Mouse (Mus musculus) ES-Bruce4 (cell line): ENCODE measurements at regions not wholly inside any gene's neighbourhood (a gene's known extent, or its start where the extent isn't known, plus 50 kb on each side); places are given as distances from the start of the nearest gene placed in this dataset.
"Not testable (repeated sequence)": the region's sequence is repeated elsewhere in the genome, so short reads cannot be mapped to it uniquely, and the experiment has no call there.

Source experiments
- H3K27ac ChIP-seq: 2 replicates; pipeline ENCODE4 v1.5.1; 2012; ENCODE audit warnings: low read length, inconsistent platforms; ENCODE audit not compliant: insufficient read depth
- H3K27me3 ChIP-seq: 2 replicates; pipeline ENCODE4 v1.6.1; 2012; ENCODE audit warnings: mild to moderate bottlenecking, low read length, inconsistent platforms; ENCODE audit not compliant: control insufficient read depth, poor library complexity, insufficient read depth, severe bottlenecking
- H3K36me3 ChIP-seq: 2 replicates; pipeline ENCODE4 v1.6.1; 2012; ENCODE audit warnings: inconsistent platforms, mild to moderate bottlenecking, low read length, moderate library complexity; ENCODE audit not compliant: control insufficient read depth, poor library complexity, insufficient read depth, severe bottlenecking
- H3K4me1 ChIP-seq: one replicate; pipeline ENCODE4 v1.8.1; 2011; ENCODE audit warnings: low read length; ENCODE audit not compliant: control insufficient read depth, insufficient read depth
- H3K4me3 ChIP-seq: 2 replicates; pipeline ENCODE4 v1.5.1; 2011; ENCODE audit warnings: low read depth, mild to moderate bottlenecking, low read length
- H3K9ac ChIP-seq: 2 replicates; pipeline ENCODE4 v1.6.1; 2012; ENCODE audit warnings: low read depth, mild to moderate bottlenecking, inconsistent platforms; ENCODE audit not compliant: poor library complexity, severe bottlenecking
- H3K9me3 ChIP-seq: replicated peaks from 2 replicates; pipeline ENCODE4 v1.6.1; 2012; ENCODE audit warnings: mild to moderate bottlenecking, low read length, inconsistent platforms; ENCODE audit not compliant: control insufficient read depth, poor library complexity, insufficient read depth, severe bottlenecking
- CTCF ChIP-seq: IDR thresholded peaks from one replicate; pipeline ENCODE4 v1.8.1; 2011; ENCODE audit warnings: low read depth, low read length
- EP300 ChIP-seq: IDR thresholded peaks from 2 replicates; pipeline ENCODE4 v1.6.1; 2011; ENCODE audit warnings: low read depth, low read length; ENCODE audit not compliant: insufficient read depth
- POLR2A ChIP-seq: IDR thresholded peaks from one replicate; pipeline ENCODE4 v1.8.1; 2011; ENCODE audit warnings: low read length; ENCODE audit not compliant: insufficient read depth

DNA sequence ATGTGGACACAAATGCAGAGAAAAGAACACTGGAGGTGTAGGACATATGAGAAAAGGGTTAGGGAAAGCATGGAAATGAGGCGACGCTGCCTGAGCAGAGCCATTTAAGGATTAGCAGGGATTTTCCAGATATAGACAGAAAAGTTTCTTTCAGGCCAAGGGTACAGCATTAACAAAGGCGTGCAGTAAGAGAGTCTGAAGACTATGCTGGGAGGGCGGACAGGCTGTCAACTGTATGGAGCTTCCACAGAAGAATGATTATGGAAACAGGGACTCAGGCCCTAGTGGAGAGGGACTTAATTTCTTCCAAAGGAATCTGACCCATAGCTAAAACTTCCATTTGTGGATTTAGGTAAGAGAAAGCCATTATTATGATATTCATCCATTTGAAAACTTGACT lies 511.3 kb upstream of the Stxbp6 start:
- Histone ChIP-seq H3K36me3 (no peaks in the 10 kb centered on the region), H3K9me3 (no peaks in the 10 kb centered on the region), H3K27ac (no peak overlapping the region), H3K4me3 (no peak overlapping the region), H3K4me1 (no peaks in the 10 kb centered on the region), H3K9ac (no peak overlapping the region), H3K27me3 (no peaks in the 10 kb centered on the region)
- TF ChIP-seq POLR2A (no peak), CTCF (no peak), EP300 (no peak)

DNA sequence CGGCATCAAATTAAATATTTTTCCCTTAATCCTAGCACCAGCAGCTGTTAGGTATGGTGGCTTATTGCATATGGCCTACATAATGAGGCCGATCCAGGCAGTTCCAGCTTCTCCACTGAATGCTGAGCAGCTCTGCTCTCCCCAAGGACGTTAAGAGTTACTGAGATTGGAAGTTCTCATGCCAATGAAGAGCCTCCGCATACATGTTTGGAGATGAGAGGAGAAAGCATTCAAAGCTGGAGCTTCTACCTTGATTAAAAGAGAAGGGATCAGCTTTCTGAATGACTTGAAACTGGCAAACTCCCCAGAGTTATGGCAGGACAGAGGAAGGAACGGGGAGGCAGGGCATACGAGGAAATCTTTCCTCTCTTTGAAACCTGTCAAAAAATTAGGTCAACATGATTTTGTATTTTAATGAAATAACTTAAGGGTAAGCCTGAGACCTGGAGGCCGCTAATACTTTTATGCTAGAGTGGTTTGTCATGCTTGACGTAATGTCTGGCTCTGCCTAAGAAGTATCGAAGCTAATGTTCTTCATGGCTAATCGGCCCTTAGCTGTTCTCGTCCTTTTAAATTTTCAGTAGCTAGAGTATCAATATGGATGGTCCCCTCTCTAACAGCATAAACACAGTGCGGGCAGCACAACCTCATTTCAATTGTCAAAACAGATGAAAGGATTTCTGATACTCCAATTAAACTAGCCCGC lies 489.0 kb upstream of the Stxbp6 start:
- no peak overlapping the region for H3K9ac ChIP-seq
- no peak overlapping the region for H3K4me3 ChIP-seq
- H3K4me1 ChIP-seq, result no peaks in the 10 kb centered on the region
- TF ChIP-seq EP300 (no peak), POLR2A (no peak), CTCF (no peak)
- H3K27me3 ChIP-seq, result no peaks in the 10 kb centered on the region
- no peak overlapping the region for H3K27ac ChIP-seq
- no peaks in the 10 kb centered on the region for H3K36me3 ChIP-seq
- H3K9me3 ChIP-seq, result no peaks in the 10 kb centered on the region

DNA sequence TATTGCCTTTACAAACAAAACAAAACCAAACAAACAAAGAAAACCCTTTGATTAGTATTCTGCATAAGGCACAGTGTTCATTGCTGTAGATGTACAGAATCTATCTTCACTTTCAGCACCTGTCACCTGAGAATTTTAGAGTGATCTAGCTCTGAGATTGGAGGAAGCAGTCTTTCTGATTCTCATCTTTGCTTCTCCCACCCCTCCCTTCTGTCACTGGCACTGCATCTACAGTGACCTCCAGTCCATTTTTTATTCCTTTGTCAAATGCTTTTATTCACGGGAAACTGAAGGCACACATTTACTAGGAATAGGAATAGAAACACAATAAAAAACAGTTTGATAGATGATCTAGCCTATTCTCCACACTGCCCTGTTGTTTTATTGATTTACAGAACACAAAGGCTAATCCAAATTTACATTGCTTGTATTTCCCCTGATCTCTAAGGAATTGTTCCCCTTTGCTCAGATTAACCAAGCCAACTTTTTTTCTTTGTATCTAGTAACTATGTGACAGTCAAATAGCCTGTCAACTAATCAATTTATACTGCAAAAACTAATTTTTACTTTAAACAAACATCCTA lies 488.2 kb upstream of the Stxbp6 start:
- no peaks in the 10 kb centered on the region for H3K9me3 ChIP-seq
- H3K4me1 ChIP-seq, result no peaks in the 10 kb centered on the region
- H3K27me3 ChIP-seq, result no peaks in the 10 kb centered on the region
- no peak overlapping the region for H3K4me3 ChIP-seq
- H3K9ac ChIP-seq, result no peak overlapping the region
- H3K27ac ChIP-seq, result no peak overlapping the region
- no peak for TF ChIP-seq POLR2A
- no peak for TF ChIP-seq CTCF
- no peak for TF ChIP-seq EP300
- H3K36me3 ChIP-seq, result no peaks in the 10 kb centered on the region

DNA sequence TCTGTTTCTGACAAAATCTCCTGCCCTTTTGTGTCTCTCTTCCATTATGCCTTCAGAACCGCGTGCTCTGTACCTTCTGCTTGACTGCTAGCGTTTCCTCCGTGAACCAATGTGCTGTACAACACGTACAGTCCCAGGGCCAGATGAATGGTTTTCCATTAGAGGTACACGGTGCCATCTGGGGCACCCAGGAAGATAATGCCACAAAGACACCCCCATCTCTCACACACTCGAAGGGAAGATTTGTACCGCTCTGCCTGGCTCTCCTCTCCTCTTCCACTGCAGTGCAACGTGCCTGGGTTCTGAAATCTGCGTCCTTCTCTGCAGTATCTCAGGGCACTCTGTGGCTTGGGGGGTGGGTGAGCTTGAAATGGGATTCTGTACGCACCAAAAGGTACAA lies 487.4 kb upstream of the Stxbp6 start:
- Histone ChIP-seq H3K9ac (no peak overlapping the region), H3K27ac (no peak overlapping the region), H3K4me3 (no peak overlapping the region), H3K36me3 (no peaks in the 10 kb centered on the region), H3K9me3 (no peaks in the 10 kb centered on the region), H3K4me1 (no peaks in the 10 kb centered on the region), H3K27me3 (no peaks in the 10 kb centered on the region)
- no peak for TF ChIP-seq POLR2A
- TF ChIP-seq EP300, result no peak
- TF ChIP-seq CTCF, result no peak

DNA sequence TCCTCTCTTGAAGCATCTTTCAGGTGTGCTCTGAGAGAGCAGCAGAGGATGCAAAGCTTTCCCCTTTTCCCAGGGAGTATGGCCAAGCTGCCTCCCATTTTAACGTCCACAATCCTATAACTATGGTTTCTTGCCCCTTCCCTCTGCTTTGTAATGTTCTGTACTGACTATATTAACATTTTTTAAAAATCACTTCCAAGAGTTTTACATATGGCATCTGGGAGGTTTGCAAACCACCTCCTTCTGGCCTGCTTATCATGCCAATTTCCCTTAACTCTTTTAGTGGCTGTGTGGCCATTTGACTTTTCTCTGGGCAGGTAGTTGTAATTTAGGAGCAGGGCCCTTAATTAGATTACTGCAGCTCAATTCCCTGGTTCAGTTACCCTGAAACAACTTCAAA lies 486.9 kb upstream of the Stxbp6 start:
- no peak for TF ChIP-seq CTCF
- TF ChIP-seq EP300, result no peak
- TF ChIP-seq POLR2A, result no peak
- no peak overlapping the region for H3K4me3 ChIP-seq
- no peak overlapping the region for H3K9ac ChIP-seq
- H3K27ac ChIP-seq, result no peak overlapping the region
- H3K27me3 ChIP-seq, result no peaks in the 10 kb centered on the region
- H3K36me3 ChIP-seq, result no peaks in the 10 kb centered on the region
- no peaks in the 10 kb centered on the region for H3K4me1 ChIP-seq
- H3K9me3 ChIP-seq, result no peaks in the 10 kb centered on the region

DNA sequence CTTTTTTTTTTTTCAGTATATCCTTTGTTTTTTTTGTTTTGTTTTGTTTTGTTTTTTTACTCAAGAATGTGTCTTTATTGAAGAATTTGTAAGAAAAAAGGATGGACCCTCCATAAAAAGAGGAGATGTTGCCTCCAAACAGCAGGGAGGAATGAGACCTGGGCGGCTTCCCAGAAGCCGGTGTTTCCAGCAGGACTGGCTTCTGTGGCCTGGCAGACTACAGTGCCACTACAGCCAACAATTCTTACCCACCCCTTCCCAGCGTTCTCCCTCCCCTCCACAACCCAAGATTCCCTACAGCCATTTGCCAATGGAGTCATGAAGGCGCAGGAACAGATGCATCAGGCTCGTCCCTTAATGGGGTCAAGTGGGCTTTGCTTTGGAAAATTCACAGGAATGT lies 475.4 kb upstream of the Stxbp6 start:
- H3K4me1 ChIP-seq, H3K4me3 ChIP-seq, H3K36me3 ChIP-seq, H3K9me3 ChIP-seq, H3K27ac ChIP-seq, H3K9ac ChIP-seq, H3K27me3 ChIP-seq: not testable (repeated sequence)
